Mouse (Mus musculus): Measurements from ENCODE around the gene Tbpl1. TPM values are rescaled to one million over a fixed set of nuclear protein-coding genes. Genes with fewer than 3 reads are reported as not detected.

The Tbpl1 gene
- polyA plus RNA-seq, 1 experiment from 2014 or later, result 109 TPM

DNA sequence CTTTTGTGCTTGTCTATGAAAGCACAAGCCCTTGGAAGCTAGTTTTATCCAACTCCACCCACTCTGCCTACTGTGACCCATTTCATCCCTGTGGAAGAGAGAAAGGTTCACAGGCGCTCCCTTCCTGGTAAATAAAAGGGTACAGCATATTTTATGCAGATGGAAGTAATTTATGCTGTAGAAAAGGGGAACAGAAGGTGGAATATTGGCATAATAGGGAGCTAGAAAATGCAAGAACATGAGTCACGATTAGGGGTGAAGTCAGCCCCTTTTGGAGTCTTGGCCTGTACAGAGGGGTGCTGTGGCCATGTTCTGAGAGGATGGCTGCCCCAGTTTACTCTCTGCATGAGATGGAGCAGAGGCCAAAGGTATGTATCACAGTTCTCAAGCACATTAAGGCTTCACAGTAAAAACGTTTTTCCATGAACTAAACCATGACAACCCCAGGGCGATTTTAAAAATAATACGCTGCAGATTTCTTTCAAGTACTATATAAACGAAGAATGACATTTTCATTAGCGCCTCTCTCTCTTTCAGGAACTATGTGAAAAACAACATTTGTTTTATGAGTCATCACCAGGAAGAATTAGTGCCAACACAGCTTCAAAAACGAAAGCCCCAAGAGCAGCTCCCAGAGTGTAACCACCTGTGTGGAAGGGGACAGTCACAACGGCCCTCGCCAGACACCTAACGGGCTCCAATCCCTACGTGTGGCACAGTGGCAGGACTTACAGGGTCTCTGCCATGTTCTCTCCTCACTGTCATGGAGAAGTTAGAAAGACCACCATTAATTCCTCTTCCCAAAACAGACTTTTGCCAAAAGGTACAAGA, 30.0 kb downstream of the Tbpl1 start:
- no peaks in the 10 kb centered on the region for H3K9me3 ChIP-seq (replicated peaks; ENCODE audit: control insufficient read depth, low read length)
- no peaks in the 10 kb centered on the region for H3K27me3 ChIP-seq (ENCODE audit: control insufficient read depth, insufficient read depth, low read length)
- H3K9ac ChIP-seq (replicated peaks; ENCODE audit: low read length), result no peak overlapping the region
- no peak overlapping the region for H3K4me2 ChIP-seq (ENCODE audit: low read depth, low read length)
- DNase-seq (ENCODE audit: low spot score) (no peak), ATAC-seq (replicated peaks; ENCODE audit: insufficient number of reproducible peaks, low FRiP score, low TSS enrichment, low read depth) (no peak)
- no peak overlapping the region for H3K27ac ChIP-seq (replicated peaks; ENCODE audit: low read depth, low read length)
- 82% methylated on average over 12 of the region's 12 CpGs for WGBS
- no peak overlapping the region for H3K4me3 ChIP-seq (ENCODE audit: low read depth, low read length)
- no peaks in the 10 kb centered on the region; the same call in none of the 2 replicates for H3K36me3 ChIP-seq (replicated peaks; ENCODE audit: control insufficient read depth, insufficient read depth, low read depth, low read length)
- no peaks in the 10 kb centered on the region for H3K4me1 ChIP-seq (ENCODE audit: control insufficient read depth, insufficient read depth, low read length)

GRCm38 (mm10) chr10:22700773-22701172, 31.0 kb downstream of the Tbpl1 start:
- Histone ChIP-seq H3K9ac (replicated peaks; ENCODE audit: low read length) (no peak overlapping the region), H3K27ac (replicated peaks; ENCODE audit: low read depth, low read length) (no peak overlapping the region), H3K4me1 (ENCODE audit: control insufficient read depth, insufficient read depth, low read length) (no peaks in the 10 kb centered on the region), H3K36me3 (replicated peaks; ENCODE audit: control insufficient read depth, insufficient read depth, low read depth, low read length) (no peaks in the 10 kb centered on the region; the same call in none of the 2 replicates), H3K9me3 (replicated peaks; ENCODE audit: control insufficient read depth, low read length) (no peaks in the 10 kb centered on the region), H3K27me3 (ENCODE audit: control insufficient read depth, insufficient read depth, low read length) (no peaks in the 10 kb centered on the region), H3K4me3 (ENCODE audit: low read depth, low read length) (no peak overlapping the region), H3K4me2 (ENCODE audit: low read depth, low read length) (no peak overlapping the region)
- ATAC-seq (replicated peaks; ENCODE audit: insufficient number of reproducible peaks, low FRiP score, low TSS enrichment, low read depth) (no peak), DNase-seq (ENCODE audit: low spot score) (no peak)
- WGBS, result 84% methylated on average over 9 of the region's 9 CpGs

DNA sequence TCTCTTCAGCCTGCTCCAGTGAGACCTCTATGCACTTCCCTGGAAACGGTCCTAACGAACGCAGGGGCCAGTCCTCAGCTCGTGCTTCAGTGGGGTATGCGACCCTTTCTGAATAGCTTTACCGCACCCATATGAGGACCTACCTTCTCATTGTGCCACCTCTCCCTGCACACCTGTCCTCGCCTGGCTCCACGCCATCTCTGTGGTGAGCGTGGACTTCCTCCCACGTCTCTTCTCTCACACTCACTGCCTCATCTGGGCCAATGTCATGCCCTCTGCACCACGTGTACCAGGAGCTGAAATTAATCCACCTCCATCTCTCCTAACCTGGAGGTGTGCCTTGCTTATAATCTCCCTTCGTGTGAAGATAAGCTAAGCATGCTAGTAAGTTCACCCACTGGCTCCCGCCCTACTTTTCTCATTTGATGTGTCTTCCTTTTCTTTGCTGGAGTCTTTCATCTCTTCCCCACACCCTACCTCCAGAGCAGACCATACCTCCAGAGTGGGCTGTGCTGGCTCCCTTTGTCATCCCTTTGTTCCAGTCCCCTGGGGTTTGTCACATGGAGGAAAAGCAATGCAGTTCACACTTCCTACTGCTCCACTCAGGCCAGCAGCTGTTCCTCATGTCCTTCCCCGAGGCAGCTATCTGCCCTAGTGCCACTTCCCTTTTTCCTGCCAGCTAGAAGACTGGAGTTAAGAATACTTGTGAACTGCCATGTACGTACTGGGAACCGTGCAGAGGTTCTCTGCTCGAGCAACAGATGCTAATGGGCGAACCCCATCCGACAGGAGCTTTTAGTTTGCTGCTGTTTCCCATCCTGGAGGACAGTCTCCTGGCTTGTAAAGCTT, 32.0 kb downstream of the Tbpl1 start:
- H3K9ac ChIP-seq (replicated peaks; ENCODE audit: low read length), result no peak overlapping the region
- no peak overlapping the region for H3K27ac ChIP-seq (replicated peaks; ENCODE audit: low read depth, low read length)
- no peak overlapping the region for H3K4me2 ChIP-seq (ENCODE audit: low read depth, low read length)
- no peak overlapping the region for H3K4me3 ChIP-seq (ENCODE audit: low read depth, low read length)
- ATAC-seq (replicated peaks; ENCODE audit: insufficient number of reproducible peaks, low FRiP score, low TSS enrichment, low read depth), result no peak; the same call in 1 of the 2 replicates
- no peaks in the 10 kb centered on the region for H3K9me3 ChIP-seq (replicated peaks; ENCODE audit: control insufficient read depth, low read length)
- H3K36me3 ChIP-seq (replicated peaks; ENCODE audit: control insufficient read depth, insufficient read depth, low read depth, low read length), result no peaks in the 10 kb centered on the region; the same call in none of the 2 replicates
- H3K4me1 ChIP-seq (ENCODE audit: control insufficient read depth, insufficient read depth, low read length), result no peaks in the 10 kb centered on the region
- no peaks in the 10 kb centered on the region for H3K27me3 ChIP-seq (ENCODE audit: control insufficient read depth, insufficient read depth, low read length)
- no peak for DNase-seq (ENCODE audit: low spot score)
- 85% methylated on average over 19 of the region's 19 CpGs for WGBS

DNA sequence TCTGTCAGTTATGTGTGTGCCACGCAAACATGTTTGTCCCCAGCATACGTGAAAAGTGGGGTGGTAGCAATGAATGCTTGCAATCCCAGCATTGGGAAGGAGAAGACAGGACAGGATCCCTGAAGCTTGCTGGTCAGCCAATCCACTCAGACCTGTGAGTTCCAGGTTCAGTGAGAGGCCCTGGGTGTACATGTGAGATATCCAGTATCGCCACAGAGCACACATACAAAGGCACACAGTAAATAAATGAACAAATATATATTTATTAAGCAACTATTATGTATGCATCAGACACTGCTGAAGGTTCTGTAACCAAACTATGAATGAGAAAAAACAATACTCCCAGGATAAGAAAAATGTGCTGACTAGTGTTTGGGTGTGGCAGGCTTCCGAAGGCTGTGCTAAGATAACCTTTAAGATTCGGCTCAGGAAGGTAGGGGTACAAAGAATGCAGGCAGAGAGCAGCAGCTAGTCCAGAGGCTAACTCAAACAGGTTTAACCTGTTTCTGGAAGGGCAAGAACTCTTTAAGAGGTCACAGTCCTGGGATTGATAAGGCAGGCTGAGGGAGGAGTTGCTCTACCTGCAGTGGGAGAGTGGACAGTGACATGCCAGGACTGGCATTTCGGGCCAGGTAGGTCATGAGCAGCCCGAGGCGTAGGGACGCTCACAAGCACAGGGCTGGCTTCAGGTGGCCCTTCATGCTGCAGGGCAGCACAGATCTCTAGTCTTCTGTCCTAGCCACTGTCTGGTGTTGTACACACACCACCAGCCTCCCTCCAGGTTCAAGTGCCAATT, 33.4 kb downstream of the Tbpl1 start:
- H3K4me1 ChIP-seq (ENCODE audit: control insufficient read depth, insufficient read depth, low read length), result no peaks in the 10 kb centered on the region
- H3K9ac ChIP-seq (replicated peaks; ENCODE audit: low read length), result no peak overlapping the region
- no peak for DNase-seq (ENCODE audit: low spot score)
- no peak overlapping the region for H3K27ac ChIP-seq (replicated peaks; ENCODE audit: low read depth, low read length)
- no peak for ATAC-seq (replicated peaks; ENCODE audit: insufficient number of reproducible peaks, low FRiP score, low TSS enrichment, low read depth)
- H3K27me3 ChIP-seq (ENCODE audit: control insufficient read depth, insufficient read depth, low read length), result no peaks in the 10 kb centered on the region
- 81% methylated on average over 9 of the region's 9 CpGs for WGBS
- no peak overlapping the region for H3K4me2 ChIP-seq (ENCODE audit: low read depth, low read length)
- H3K9me3 ChIP-seq (replicated peaks; ENCODE audit: control insufficient read depth, low read length), result no peaks in the 10 kb centered on the region
- no peaks in the 10 kb centered on the region; the same call in 1 of the 2 replicates for H3K36me3 ChIP-seq (replicated peaks; ENCODE audit: control insufficient read depth, insufficient read depth, low read depth, low read length)
- H3K4me3 ChIP-seq (ENCODE audit: low read depth, low read length), result no peak overlapping the region

GRCm38 (mm10) chr10:22696864-22697263, 34.9 kb downstream of the Tbpl1 start:
- whole genome bisulfite sequencing, result 84% methylated on average over 7 of the region's 7 CpGs
- ATAC-seq (replicated peaks; ENCODE audit: insufficient number of reproducible peaks, low FRiP score, low TSS enrichment, low read depth) (no peak), DNase-seq (ENCODE audit: low spot score) (no peak)
- Histone ChIP-seq H3K4me3 (ENCODE audit: low read depth, low read length) (no peak overlapping the region), H3K9ac (replicated peaks; ENCODE audit: low read length) (no peak overlapping the region), H3K4me1 (ENCODE audit: control insufficient read depth, insufficient read depth, low read length) (no peaks in the 10 kb centered on the region), H3K36me3 (replicated peaks; ENCODE audit: control insufficient read depth, insufficient read depth, low read depth, low read length) (no peaks in the 10 kb centered on the region), H3K27me3 (ENCODE audit: control insufficient read depth, insufficient read depth, low read length) (no peaks in the 10 kb centered on the region), H3K9me3 (replicated peaks; ENCODE audit: control insufficient read depth, low read length) (no peaks in the 10 kb centered on the region), H3K4me2 (ENCODE audit: low read depth, low read length) (no peak overlapping the region), H3K27ac (replicated peaks; ENCODE audit: low read depth, low read length) (no peak overlapping the region)

- ATAC-seq (replicated peaks; ENCODE audit: insufficient number of reproducible peaks, low FRiP score, low TSS enrichment, low read depth) (no peak), DNase-seq (ENCODE audit: low spot score) (no peak)
- no peak overlapping the region for H3K4me2 ChIP-seq (ENCODE audit: low read depth, low read length)
- H3K4me1 ChIP-seq (ENCODE audit: control insufficient read depth, insufficient read depth, low read length), result no peaks in the 10 kb centered on the region
- no peaks in the 10 kb centered on the region for H3K36me3 ChIP-seq (replicated peaks; ENCODE audit: control insufficient read depth, insufficient read depth, low read depth, low read length)
- H3K9ac ChIP-seq (replicated peaks; ENCODE audit: low read length), result no peak overlapping the region
- H3K27me3 ChIP-seq (ENCODE audit: control insufficient read depth, insufficient read depth, low read length), result no peaks in the 10 kb centered on the region
- no peak overlapping the region for H3K27ac ChIP-seq (replicated peaks; ENCODE audit: low read depth, low read length)
- no peak overlapping the region for H3K4me3 ChIP-seq (ENCODE audit: low read depth, low read length)
- no peaks in the 10 kb centered on the region for H3K9me3 ChIP-seq (replicated peaks; ENCODE audit: control insufficient read depth, low read length)
- 92% methylated on average over 9 of the region's 9 CpGs for WGBS
These were observed 35.5 kb downstream of the Tbpl1 start for GRCm38 (mm10) chr10:22696236-22696635.

DNA sequence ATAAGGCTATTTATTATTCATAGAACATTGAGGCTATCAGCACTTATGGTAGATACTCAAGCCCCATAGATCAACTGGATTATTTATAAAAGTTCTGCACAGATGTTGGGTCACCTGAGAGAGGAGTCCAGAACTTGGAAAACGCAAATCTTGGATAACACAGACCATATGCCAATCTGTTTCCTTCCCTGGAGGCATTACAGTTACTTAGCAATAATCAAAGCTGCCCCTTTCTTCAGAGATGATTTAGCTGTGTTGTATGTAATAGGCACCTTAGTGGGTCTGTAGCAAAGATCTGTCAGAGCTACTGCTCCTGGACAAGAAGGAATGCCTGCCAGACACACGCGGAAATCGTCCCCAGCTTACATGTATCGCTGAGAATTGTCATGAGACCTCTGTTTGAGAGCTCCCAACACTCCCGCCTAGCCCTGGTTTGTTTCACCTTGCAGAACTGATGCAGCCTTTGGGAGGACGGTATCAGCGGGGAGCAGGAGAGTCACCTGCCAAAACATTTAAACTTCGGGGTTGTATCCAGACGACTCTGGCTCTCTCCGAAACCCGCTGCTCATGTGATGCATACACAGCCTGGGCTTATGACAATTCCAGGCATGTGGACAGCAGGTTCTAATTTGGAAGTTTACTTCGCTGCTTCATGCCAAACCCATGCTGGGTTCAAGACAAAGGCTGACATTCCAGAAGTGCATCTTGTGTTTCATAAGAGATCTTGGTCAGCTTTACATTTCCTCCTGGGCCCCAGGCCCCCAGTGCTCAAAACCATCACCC, 55.7 kb downstream of the Tbpl1 start:
- Histone ChIP-seq H3K27ac (replicated peaks; ENCODE audit: low read depth, low read length) (no peak overlapping the region), H3K36me3 (replicated peaks; ENCODE audit: control insufficient read depth, insufficient read depth, low read depth, low read length) (no peaks in the 10 kb centered on the region), H3K4me2 (ENCODE audit: low read depth, low read length) (no peak overlapping the region), H3K27me3 (ENCODE audit: control insufficient read depth, insufficient read depth, low read length) (no peaks in the 10 kb centered on the region), H3K9ac (replicated peaks; ENCODE audit: low read length) (no peak overlapping the region), H3K4me1 (ENCODE audit: control insufficient read depth, insufficient read depth, low read length) (no peaks in the 10 kb centered on the region), H3K4me3 (ENCODE audit: low read depth, low read length) (no peak overlapping the region), H3K9me3 (replicated peaks; ENCODE audit: control insufficient read depth, low read length) (no peaks in the 10 kb centered on the region)
- 0 out of 2 replicates have a peak, but pooled peaks have one; percentile 52 for ATAC-seq (replicated peaks; ENCODE audit: insufficient number of reproducible peaks, low FRiP score, low TSS enrichment, low read depth)
- peak; percentile 61 for DNase-seq (ENCODE audit: low spot score)
- WGBS, result 45% methylated on average over 13 of the region's 13 CpGs

Data from embryonic facial prominence, embryonic 11.5 days (tissue).